Mouse (Mus musculus) kidney, postnatal 10 days (tissue): Measurements from ENCODE around the gene Nsf.

ENCODE experiments used
- DNase-seq: peaks from one replicate; pipeline ENCODE4 v3.0.0; 2021; ENCODE audit warnings: mixed read lengths

Gene Nsf

GRCm38 (mm10) chr11:103953896-103954292, at the start of gene Nsf:
Nsf (minus strand) TSS chr11:103954056.
- DNase-seq: peak; percentile 90

GRCm38 (mm10) chr11:104003397-104003796, 49.5 kb upstream of the Nsf start:
- DNase-seq: no peak

DNA sequence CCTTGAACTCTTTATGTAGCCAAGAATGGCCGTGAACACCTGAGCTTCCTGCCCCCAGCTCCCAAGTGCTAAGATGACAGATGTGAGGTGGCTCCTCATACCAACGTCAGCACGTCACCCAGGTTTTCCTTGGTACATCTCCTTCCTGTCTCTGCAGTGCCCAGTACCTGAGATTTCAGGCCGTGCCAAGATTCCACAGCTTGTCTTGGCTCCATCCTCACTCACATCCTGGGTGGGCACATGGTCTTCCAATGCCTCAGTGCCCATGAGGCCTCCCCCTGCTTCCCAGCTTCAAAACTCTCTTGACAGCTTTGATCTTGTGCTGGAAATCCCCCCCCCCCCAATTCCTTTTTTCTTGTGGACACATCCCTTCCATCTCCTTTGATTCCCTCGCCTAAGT, 48.3 kb upstream of the Nsf start:
- no peak for DNase-seq

DNA sequence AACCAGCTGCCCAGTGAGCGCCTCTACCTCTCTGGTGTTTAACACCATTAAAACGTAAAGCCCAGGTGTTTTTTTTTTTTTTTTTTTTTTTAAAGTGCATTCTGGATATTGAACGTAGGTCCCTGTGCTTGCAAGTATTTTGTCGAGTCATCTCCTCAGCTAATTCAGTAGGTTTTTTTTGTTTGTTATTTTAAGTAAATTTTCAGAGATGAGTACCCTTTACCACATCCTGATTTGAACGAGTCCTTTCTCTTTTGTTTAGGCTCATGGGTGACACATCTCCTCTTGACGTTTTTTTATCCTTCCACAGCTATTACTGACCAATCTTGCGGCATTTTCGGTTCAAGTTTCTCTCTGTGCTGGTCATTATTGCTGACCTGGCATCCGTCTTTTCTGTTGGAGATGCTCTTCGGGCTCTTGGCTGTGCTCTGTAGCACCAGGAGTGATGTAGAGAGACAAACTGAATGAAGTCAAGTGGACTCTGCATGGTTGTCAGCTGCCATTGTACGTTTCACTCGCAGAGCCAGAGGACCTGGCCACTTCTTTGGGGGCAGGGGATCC, 47.6 kb upstream of the Nsf start:
- DNase-seq: no peak

DNA sequence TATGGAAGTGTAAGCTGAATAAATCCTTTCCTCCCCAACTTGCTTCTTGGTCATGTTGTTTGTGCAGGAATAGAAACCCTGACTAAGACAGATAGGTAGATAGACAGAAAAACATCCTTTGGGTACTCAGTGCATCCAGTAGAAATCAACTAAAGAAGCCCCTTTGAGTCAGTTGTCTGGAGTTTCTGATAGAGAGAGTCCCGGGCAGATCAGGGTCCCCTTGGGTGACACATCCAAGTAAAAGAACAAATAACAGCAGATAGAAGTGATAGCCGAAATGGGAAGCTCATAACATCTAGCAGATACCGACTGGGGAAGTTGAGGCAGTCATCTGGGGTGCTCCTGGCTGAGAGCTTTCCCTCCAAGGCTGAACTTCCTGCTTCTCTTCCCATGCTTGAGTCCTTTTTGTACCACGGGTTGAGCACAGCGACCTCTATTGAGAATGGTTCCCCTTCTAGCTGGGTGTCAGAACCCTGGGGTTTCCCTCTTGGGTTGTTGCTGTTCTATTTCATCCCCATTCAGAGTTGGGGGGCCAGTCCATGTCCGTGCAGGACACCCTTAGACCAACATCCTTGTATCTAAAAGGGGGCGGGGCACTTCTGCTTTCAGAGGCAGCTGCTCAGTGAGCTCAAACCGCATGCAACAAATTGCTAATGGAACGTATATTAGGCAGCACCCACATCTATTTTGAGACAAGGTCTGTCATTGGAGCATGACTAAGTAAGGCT, 47.0 kb upstream of the Nsf start:
- DNase-seq: no peak

GRCm38 (mm10) chr11:103998737-103999136, 44.9 kb upstream of the Nsf start:
- no peak for DNase-seq

GRCm38 (mm10) chr11:103997385-103997784, 43.5 kb upstream of the Nsf start:
- peak; percentile 64 for DNase-seq

- DNase-seq: no peak
These were observed 38.8 kb upstream of the Nsf start for GRCm38 (mm10) chr11:103992638-103993037.

DNA sequence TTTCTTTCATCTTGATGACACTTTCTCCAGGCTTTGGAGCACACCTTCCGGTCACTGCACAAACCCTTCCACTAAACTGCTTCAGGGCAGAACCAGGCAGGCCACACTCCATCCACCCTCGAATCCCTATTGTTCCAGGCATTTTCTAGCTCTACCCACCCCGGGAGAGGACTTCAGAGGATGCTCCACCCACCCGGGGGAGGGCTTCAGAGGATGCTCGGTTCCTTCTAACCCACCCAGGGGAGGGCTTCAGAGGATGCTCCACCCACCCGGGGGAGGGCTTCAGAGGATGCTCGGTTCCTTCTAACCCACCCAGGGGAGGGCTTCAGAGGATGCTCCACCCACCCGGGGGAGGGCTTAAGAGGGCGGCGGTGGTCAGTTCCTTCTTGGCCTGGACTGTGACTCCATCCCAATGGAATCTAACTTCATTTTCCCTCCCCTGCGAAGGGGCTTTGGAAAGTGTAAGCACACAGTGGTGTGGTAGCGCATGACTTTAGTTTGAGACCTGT, 36.2 kb upstream of the Nsf start:
- peak; percentile 59 for DNase-seq

DNA sequence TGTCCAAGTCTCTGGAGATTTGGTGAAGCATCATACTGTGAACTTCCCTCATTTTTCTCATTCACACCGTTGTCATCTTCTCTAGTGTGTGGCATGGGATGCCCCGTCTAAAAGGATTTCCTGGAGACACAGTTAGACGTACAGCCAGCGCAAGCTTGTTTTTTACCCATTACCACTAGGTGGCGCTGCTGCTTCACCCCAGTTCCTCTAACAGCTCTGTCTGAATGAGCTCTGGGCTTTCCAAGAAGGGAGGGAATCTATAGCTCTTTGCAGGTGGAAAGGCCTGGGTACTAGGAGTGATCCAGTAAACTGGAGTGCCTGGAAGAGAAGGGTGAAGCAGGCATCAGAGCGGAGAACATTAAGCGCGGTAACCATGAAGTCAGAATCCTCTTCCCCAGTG, 33.6 kb upstream of the Nsf start:
- DNase-seq: peak; percentile 86

- DNase-seq: no peak
These were observed 30.2 kb upstream of the Nsf start for GRCm38 (mm10) chr11:103984067-103984466.

DNA sequence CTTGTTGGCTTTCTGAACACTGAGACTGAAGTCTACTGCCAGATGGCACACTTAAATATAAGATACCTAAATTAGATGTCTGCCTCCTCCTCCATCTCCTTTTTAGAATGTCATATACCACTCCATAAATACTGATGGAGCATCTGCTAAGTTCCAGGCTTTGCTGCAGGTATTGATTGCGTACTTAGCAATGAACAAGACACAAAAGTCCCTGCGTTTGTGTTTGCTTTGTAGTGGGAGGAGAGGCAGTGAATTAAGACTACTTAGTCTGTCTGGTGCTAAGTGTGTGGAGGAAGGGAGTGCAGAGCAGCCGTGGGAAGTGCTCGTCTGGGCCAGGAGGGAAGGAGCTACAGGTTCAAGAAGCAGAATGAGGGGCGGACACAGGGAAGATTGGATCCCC, 28.0 kb upstream of the Nsf start:
- no peak for DNase-seq

GRCm38 (mm10) chr11:103979381-103979780, 25.5 kb upstream of the Nsf start:
- DNase-seq: no peak

DNA sequence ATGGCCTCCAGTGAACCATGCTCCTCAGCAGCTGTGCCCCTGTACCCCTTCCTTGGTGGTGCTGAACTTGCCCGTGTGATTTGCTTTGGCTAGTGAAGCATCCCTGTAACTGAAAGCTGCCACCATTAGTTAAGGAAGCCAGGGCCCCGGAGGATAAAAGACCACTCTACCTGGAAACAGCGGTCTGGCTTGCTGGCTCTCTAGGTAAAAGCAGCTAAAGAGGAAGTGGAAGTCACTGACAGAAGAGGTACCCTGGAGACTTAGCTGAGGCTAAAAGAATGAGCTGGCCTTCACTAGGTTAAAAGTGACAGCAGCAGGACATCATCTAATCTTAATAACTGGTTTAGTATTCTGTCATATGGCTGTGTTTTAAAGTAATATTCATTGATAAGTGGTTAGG, 17.0 kb upstream of the Nsf start:
- DNase-seq: no peak

DNA sequence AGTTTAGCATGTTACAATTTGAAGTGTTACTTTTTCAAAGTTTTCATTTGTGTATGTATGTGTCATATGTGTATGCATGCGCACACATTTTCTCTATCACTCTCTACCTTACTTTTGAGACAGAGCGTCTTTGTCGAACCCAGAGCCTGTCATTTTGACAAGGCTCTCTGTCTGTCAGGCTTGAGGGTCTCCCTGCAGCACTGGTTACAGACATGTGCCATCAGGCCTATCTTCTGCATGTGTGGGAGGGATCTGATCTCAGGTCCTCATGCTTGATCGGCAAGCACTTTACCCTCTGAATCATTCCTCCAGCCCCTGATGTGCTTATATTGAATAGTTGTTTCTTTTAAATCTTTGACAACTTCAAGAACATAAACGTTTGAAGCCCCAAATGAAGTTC, 15.4 kb upstream of the Nsf start:
- DNase-seq: no peak

DNA sequence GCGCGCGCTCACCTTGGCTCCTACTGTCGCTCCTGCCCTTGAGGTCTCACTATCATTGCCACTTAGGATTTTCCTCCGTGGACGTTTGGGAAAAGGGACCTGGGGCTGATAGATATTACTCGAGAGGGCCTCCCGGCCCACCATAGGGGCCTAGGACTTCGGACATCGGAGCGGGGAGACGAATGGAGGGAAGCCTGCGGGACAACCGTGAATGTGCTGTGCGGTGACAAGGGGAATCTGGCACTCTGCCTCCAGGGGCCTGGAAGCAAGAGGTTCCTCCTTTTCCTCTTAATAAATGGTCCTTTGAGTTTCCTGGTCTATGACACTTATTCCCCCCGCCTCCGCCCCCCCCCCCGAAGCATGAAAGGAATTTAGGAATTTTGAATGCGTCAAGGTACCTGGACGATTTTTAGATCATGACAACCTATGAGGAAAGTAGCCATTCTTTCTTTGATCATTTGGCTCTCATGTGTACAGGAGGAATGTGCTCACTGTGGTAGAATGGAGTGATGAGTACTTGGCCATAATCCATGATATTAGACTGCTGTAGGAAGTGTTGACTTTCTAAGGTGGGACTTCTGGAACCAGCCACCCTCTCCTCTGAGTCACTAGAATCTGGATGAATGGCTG, 13.4 kb upstream of the Nsf start:
- DNase-seq: peak; percentile 63

GRCm38 (mm10) chr11:103956866-103957265, 3.0 kb upstream of the Nsf start:
- no peak for DNase-seq

DNA sequence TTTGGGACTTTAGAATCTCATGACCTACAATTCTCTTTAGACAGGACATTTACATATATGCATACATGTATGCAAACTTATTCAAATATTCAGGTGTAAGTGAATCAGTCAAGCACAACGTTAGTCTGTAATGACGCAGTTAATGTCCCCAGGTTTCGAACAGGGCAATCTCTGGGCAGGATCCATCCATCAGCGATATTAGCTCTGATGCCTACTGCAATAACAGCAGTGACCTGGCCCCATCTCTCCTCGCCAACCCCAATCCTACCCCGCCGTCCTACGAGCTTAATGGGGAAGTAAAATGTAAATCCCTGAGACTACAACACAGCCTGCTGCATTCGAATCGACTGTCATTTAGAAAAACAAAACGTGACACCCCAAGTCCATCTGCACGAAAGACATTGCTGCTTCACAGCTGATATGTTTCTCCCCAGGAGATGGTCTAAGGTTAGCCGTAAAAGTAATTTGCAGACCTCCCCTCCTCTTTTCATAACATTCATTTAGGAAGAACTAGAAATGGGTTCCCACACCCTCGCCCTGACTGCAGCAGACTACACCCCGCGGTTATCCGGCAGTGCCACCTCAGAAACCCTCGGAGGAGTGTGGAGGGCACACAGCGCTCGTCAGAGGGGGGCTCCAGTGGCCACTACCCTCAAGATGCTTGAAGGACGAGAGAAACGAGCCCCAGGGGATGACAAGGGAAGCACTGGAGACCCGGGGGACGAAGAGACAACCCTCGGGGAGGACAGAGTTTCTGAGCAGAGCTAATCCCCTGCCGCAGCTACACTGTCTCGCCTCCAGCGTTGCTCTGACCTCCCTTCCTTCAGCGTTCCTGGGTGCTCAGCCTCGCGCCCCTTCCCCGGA, 592 bp downstream of the Nsf start:
- peak; percentile 41 for DNase-seq

DNA sequence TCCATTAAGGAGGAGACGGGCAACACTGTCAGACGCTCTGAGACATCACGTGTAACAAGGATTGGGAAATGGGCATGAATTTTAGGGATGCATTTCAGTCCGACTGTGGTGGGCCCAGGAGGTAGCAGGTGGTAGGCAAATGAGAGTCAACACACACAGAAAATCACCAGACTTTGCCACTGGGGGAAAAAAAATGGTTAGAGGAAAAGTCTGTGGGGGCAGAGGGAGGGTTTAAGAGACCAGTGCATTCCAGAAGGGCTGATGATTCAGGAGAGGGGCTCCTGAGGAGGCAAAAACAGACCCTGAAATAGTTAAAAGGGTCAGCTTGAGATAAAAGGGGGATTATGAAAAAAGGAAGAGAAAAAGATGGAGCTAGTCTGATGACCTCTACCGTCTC, 1.2 kb downstream of the Nsf start:
- DNase-seq: no peak

DNA sequence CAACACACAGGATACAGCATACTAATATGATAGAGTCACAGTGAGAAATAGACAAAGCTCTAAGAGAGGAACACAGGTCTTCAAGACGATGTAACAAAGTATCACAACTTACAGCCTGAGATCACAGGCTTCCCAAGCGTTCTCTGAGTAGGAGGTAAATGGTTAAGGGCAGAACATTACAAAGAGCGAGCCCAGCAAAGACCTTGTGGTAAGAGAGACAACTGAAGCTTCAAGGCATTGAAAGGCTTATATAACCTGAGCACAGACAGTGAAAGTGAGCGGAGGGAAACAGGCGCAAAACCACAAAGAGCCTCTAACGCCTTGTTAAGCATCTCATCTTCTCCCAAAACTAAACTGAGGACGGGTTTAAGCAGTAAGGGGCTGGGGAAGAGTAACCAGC, 2.8 kb downstream of the Nsf start:
- no peak for DNase-seq

DNA sequence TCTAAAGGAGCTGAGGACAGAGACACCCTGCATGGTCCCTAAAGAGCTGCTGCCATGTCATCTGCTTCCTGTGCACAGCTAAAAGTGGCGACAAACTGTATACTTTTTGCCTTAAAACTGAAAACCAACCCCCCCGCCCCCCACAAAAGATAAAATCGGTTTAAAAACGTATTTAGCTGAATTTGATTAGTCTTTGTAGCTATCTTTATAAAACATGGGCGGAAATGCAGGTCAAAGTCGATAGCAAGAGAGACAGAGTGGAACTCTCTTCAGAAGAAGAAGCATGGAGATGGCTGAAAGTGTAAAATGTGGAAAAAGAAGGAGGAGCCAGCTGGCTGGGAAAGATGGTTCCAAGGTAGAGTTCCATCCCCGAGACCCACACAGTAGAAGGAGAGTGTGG, 4.9 kb downstream of the Nsf start:
- DNase-seq: no peak

DNA sequence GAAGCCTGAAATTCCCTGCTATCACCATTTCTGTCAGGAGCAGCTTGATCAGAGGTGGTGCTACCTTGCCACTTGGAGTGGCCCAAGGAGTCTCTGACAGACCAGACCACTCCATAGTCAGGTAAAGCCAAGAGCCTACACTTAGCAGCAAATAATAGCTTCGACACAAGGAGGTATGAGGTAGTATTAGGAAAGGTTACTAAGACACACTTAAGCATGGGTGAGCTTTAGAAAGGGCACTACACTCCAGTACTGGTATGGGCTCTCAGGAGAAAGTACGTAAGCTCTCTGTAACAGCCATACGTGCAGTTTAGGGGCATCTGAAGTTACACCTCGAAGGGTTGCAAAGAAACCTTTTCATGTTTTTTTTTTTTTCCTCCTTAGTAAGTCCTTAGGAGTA, 11.1 kb downstream of the Nsf start:
- DNase-seq: no peak

DNA sequence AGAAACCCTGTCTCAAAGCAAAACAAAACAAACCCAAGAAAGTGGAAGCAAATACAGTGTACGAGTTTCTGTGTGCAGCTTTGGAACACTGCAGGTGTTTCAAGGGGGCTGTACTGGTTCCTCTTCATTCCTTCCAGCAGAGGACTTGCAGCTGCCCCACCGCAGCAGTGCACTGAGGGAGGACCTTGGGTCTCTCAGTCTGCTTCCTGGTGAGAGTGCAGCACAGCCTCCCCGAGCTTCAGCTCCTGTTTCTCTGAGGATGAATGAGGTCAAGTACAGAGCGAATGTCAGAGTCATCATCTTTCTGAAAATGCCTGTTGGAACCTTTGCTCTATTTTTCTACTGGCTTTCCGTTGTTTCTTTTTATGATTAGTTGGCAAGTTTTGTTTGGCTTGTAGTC, 12.5 kb downstream of the Nsf start:
- DNase-seq: peak; percentile 24
